Mouse (Mus musculus) cerebellum, adult 9-10 months (tissue): ENCODE measurements around the gene Gsg1l.

ENCODE experiments used
- DNase-seq: peaks from one replicate; pipeline ENCODE4 v3.0.0; 2022

Gsg1l gene

GRCm38 (mm10) chr7:125846866-125847527 lies 235.2 kb downstream of the Gsg1l start:
- no peak for DNase-seq

- DNase-seq, result no peak
Observed at GRCm38 (mm10) chr7:125845611-125846010, 236.6 kb downstream of the Gsg1l start.

- no peak for DNase-seq
Observed at GRCm38 (mm10) chr7:125838078-125838742, 244.0 kb downstream of the Gsg1l start.

GRCm38 (mm10) chr7:125833471-125833870 lies 248.7 kb downstream of the Gsg1l start:
- DNase-seq, result no peak

- no peak for DNase-seq
Observed at GRCm38 (mm10) chr7:125832767-125833166, 249.4 kb downstream of the Gsg1l start.

GRCm38 (mm10) chr7:125829121-125829666 lies 253.0 kb downstream of the Gsg1l start:
- DNase-seq, result no peak

GRCm38 (mm10) chr7:125828561-125828960 lies 253.7 kb downstream of the Gsg1l start:
- DNase-seq, result no peak
